20 mouse cellular contexts compared by ENCODE assay signal in the genomic region with DNA sequence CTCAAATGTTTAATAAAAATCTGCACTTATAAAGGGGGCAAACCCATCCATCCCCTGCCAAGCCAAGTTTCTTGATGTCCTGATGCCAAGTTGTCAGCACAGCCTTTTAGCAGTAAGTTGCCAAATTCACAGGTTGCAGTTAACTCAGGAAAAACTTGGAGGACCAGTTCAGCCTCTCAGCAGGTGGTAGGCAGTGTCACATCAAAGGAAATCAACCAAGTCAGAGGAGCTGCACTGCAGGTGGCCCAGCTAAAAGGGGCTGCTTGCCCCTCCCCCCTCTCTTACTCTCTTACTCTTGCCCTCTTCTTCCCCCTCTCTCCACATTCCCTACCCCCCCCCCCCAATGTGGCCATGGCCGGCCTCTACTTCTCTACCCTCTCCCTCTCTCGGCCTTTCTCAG.
"Had no signal": no experiment of that assay in that cellular context is flagged by ENCODE, and none has a peak within 500 bp of the region (broad histone marks: within the 10 kb centered on the region; RNA-seq: fewer than 3 reads in every experiment).

No protein-coding gene starts in this region.

- DNase-seq: liver, postnatal 0 days; lung, adult 2 months; lung, postnatal 14 days; lung, postnatal 36 days; retina, postnatal 1 day; right cerebral cortex, adult 18-20 months; right cerebral cortex, postnatal 25 days; right cerebral cortex, postnatal 4 days; spleen, adult 18-20 months; thymus, adult 18-20 months; thymus, postnatal 14 days; thymus, postnatal 36 days had no signal

- ATAC-seq: liver, postnatal 0 days; lung, postnatal 0 days; midbrain, embryonic 13.5 days; midbrain, embryonic 15.5 days had no signal

- H3K27ac ChIP-seq: lung, embryonic 15.5 days; macrophage; midbrain, embryonic 13.5 days; midbrain, embryonic 15.5 days; neural tube, embryonic 12.5 days had no signal

- H3K4me1 ChIP-seq: lung, embryonic 15.5 days; megakaryocyte, embryonic 14.5 days; midbrain, embryonic 13.5 days; midbrain, embryonic 15.5 days; neural tube, embryonic 12.5 days had no signal

- H3K4me2 ChIP-seq: lung, embryonic 15.5 days; midbrain, embryonic 11.5 days; midbrain, embryonic 13.5 days; midbrain, embryonic 15.5 days; neural tube, embryonic 12.5 days had no signal

- H3K36me3 ChIP-seq: lung, embryonic 15.5 days; midbrain, embryonic 13.5 days; midbrain, embryonic 15.5 days; neural tube, embryonic 12.5 days had no signal

- H3K9ac ChIP-seq: liver, postnatal 0 days; lung, embryonic 15.5 days; midbrain, embryonic 13.5 days; midbrain, embryonic 15.5 days; neural tube, embryonic 12.5 days had no signal

- H3K27me3 ChIP-seq: lung, embryonic 15.5 days; megakaryocyte, embryonic 14.5 days; midbrain, embryonic 13.5 days; midbrain, embryonic 15.5 days; neural tube, embryonic 12.5 days had no signal

- H3K4me3 ChIP-seq: lung, embryonic 15.5 days; megakaryocyte, embryonic 14.5 days; midbrain, embryonic 13.5 days; midbrain, embryonic 15.5 days; neural tube, embryonic 12.5 days had no signal

- H3K9me3 ChIP-seq: lung, embryonic 15.5 days; midbrain, embryonic 13.5 days; midbrain, embryonic 15.5 days; neural tube, embryonic 12.5 days had no signal
